Mouse (Mus musculus): ENCODE data around the gene Hdac7.

Gene Hdac7

GRCm38 (mm10) chr15:97854059-97854458 is 9.8 kb upstream of the Hdac7 start:
- peak; percentile 49 for DNase-seq

- DNase-seq, result no peak
These were observed 8.0 kb upstream of the Hdac7 start for GRCm38 (mm10) chr15:97852291-97852690.

- no peak for DNase-seq
These were observed 6.7 kb upstream of the Hdac7 start for GRCm38 (mm10) chr15:97851011-97851410.

GRCm38 (mm10) chr15:97850441-97850840 is 6.1 kb upstream of the Hdac7 start:
- no peak for DNase-seq

GRCm38 (mm10) chr15:97849116-97849911 is 5.0 kb upstream of the Hdac7 start:
- DNase-seq, result peak; percentile 96

- DNase-seq, result no peak
These were observed 3.6 kb upstream of the Hdac7 start for GRCm38 (mm10) chr15:97847866-97848265.

GRCm38 (mm10) chr15:97847285-97847684 is 3.0 kb upstream of the Hdac7 start:
- DNase-seq, result no peak

GRCm38 (mm10) chr15:97846121-97846882 is 2.0 kb upstream of the Hdac7 start:
- no peak for DNase-seq

GRCm38 (mm10) chr15:97843247-97843651 is 1.1 kb downstream of the Hdac7 start:
- DNase-seq, result no peak

GRCm38 (mm10) chr15:97842058-97842457 is 2.2 kb downstream of the Hdac7 start:
- DNase-seq, result no peak

- no peak for DNase-seq
These were observed 2.9 kb downstream of the Hdac7 start for GRCm38 (mm10) chr15:97841383-97841782.

GRCm38 (mm10) chr15:97840781-97841180 is 3.5 kb downstream of the Hdac7 start:
- no peak for DNase-seq

- DNase-seq, result peak; percentile 90
These were observed 4.3 kb downstream of the Hdac7 start for GRCm38 (mm10) chr15:97839991-97840455.

- no peak for DNase-seq
These were observed 4.8 kb downstream of the Hdac7 start for GRCm38 (mm10) chr15:97839473-97839872.

GRCm38 (mm10) chr15:97839012-97839411 is 5.3 kb downstream of the Hdac7 start:
- DNase-seq, result no peak

- no peak for DNase-seq
These were observed 5.9 kb downstream of the Hdac7 start for GRCm38 (mm10) chr15:97838395-97838794.

- no peak for DNase-seq
These were observed 6.7 kb downstream of the Hdac7 start for GRCm38 (mm10) chr15:97837491-97838061.

GRCm38 (mm10) chr15:97836894-97837247 is 7.4 kb downstream of the Hdac7 start:
- DNase-seq, result no peak

- DNase-seq, result no peak
These were observed 8.0 kb downstream of the Hdac7 start for GRCm38 (mm10) chr15:97836153-97836893.

- no peak for DNase-seq
These were observed 11.4 kb downstream of the Hdac7 start for GRCm38 (mm10) chr15:97832764-97833479.

GRCm38 (mm10) chr15:97831987-97832640 is 12.2 kb downstream of the Hdac7 start:
- DNase-seq, result peak; percentile 63

Measured in kidney, adult 9 months (tissue).